In genomic region chr11:105419946-105420345, GRCm38 (mm10) we compare ENCODE assay signal across 29 mouse cellular contexts. TPM values are rescaled to one million over a fixed set of nuclear protein-coding genes. Genes with fewer than 3 reads are reported as not detected.
A peak's percentile ranks its signal among the peaks of the same experiment; 100 is the strongest.
DNase-seq lines count a peak whose midpoint lies in the region; TF ChIP-seq lines count a peak whose summit lies in the region.
"Had no signal": no experiment of that assay in that cellular context is flagged by ENCODE, and none has a peak within 500 bp of the region (broad histone marks: within the 10 kb centered on the region; RNA-seq: fewer than 3 reads in every experiment).

No protein-coding gene starts in this region.

- H3K4me1 ChIP-seq in bone marrow macrophage, adult 2 months (ENCODE audit: control insufficient read depth, insufficient read depth, low read length) = peaks cover 29% of the 10 kb centered on the region
- peaks cover 9% of the 10 kb centered on the region; the same call in 1 of the 2 replicates for H3K4me1 ChIP-seq in embryonic facial prominence, embryonic 10.5 days
- H3K4me1 ChIP-seq: embryonic facial prominence, embryonic 15.5 days; forebrain, embryonic 12.5 days; hindbrain, embryonic 13.5 days; midbrain, embryonic 13.5 days had no signal

- TF ChIP-seq CTCF in bone marrow macrophage, adult 2 months (IDR thresholded peaks at IDR 0.05; ENCODE audit: low read depth, low read length) = no peak

- no peaks in the 10 kb centered on the region for H3K9me3 ChIP-seq in embryonic facial prominence, embryonic 10.5 days
- H3K9me3 ChIP-seq: embryonic facial prominence, embryonic 15.5 days; forebrain, embryonic 12.5 days; heart, embryonic 12.5 days; hindbrain, embryonic 13.5 days; liver, embryonic 12.5 days; midbrain, embryonic 13.5 days had no signal

- WGBS in embryonic facial prominence, embryonic 10.5 days = 91% methylated on average over 7 of the region's 7 CpGs

- H3K36me3 ChIP-seq in embryonic facial prominence, embryonic 10.5 days (replicated peaks) = no peaks in the 10 kb centered on the region
- H3K36me3 ChIP-seq: embryonic facial prominence, embryonic 15.5 days; forebrain, embryonic 12.5 days; heart, embryonic 12.5 days; hindbrain, embryonic 13.5 days; liver, embryonic 12.5 days; midbrain, embryonic 13.5 days had no signal

- peak overlapping the region; percentile 76; the same call in 1 of the 2 replicates for H3K27ac ChIP-seq in bone marrow macrophage, adult 2 months (ENCODE audit: insufficient read depth, low read depth, low read length)
- H3K27ac ChIP-seq in embryonic facial prominence, embryonic 10.5 days (replicated peaks) = no peak overlapping the region
- H3K27ac ChIP-seq: embryonic facial prominence, embryonic 15.5 days; forebrain, embryonic 12.5 days; gastrocnemius, adult 2 months; hindbrain, embryonic 13.5 days; liver, embryonic 12.5 days; midbrain, embryonic 13.5 days had no signal

- H3K27me3 ChIP-seq in embryonic facial prominence, embryonic 10.5 days (replicated peaks; ENCODE audit: low read depth, poor library complexity, severe bottlenecking) = no peaks in the 10 kb centered on the region
- H3K27me3 ChIP-seq: embryonic facial prominence, embryonic 15.5 days; forebrain, embryonic 12.5 days; heart, embryonic 12.5 days; hindbrain, embryonic 13.5 days; midbrain, embryonic 13.5 days had no signal

- no peak for TF ChIP-seq POLR2A in bone marrow macrophage, adult 2 months (IDR thresholded peaks at IDR 0.05; ENCODE audit: borderline replicate concordance, low read depth, low read length)

- H3K4me3 ChIP-seq in bone marrow macrophage, adult 2 months (ENCODE audit: insufficient read depth, low read length) = no peak overlapping the region
- no peak overlapping the region for H3K4me3 ChIP-seq in embryonic facial prominence, embryonic 10.5 days
- H3K4me3 ChIP-seq: embryonic facial prominence, embryonic 15.5 days; forebrain, embryonic 12.5 days; gastrocnemius, adult 2 months; heart, embryonic 12.5 days; hindbrain, embryonic 13.5 days; liver, embryonic 12.5 days; midbrain, embryonic 13.5 days had no signal

- DNase-seq in left cerebral cortex, adult 9 months (ENCODE audit: low spot score in 2 of 2) = peak; percentile 25 to 39
- no peak for DNase-seq in left cerebral cortex, adult 11 months (ENCODE audit: low spot score)
- peak; percentile 33 to 55 for DNase-seq in frontal cortex, postnatal 36 days (ENCODE audit: low spot score in 2 of 2)
- peak; percentile 53 for DNase-seq in telencephalon, adult 2 months (ENCODE audit: low read depth, low spot score)
- DNase-seq in yolk sac, embryonic 10.5 days (ENCODE audit: low spot score) = no peak
- no peak for DNase-seq in embryonic facial prominence, embryonic 10.5 days (ENCODE audit: low spot score)
- DNase-seq: adrenal gland, postnatal 25 days; B cell, adult 2 months; cerebellum, adult 2 months; cerebellum, postnatal 14 days; forebrain, postnatal 0 days; gastrocnemius, adult 2 months; gastrocnemius, postnatal 36 days; heart, postnatal 4 days; kidney, adult 8-10 months; kidney, postnatal 10 days; liver, postnatal 0 days; thymus, postnatal 36 days had no signal

RNA-seq across cellular contexts. Expression of gene March10, which starts 36.6 kb away (rescaled TPM):
- polyA plus RNA-seq in bone marrow macrophage, adult 2 months (2012; ENCODE audit: insufficient read depth, insufficient read length, missing spikeins) = not detected in 2 replicates
- polyA plus RNA-seq in embryonic facial prominence, embryonic 10.5 days (2016; fragmentation: Nextera tagmentation; extraction: Ambion mirVana) = 0.06 and 0.16 TPM in 2 replicates
- polyA plus RNA-seq: forebrain, embryonic 12.5 days; heart, postnatal 0 days; large intestine, adult 2 months; liver, embryonic 12.5 days; liver, postnatal 0 days; small intestine, adult 2 months; stomach, embryonic 14.5 days had no signal

Comparison
In these comparisons a context has a peak if more than half of its experiments do, and no peak if none do; other contexts are left out.
1. DNase-seq: peak in left cerebral cortex, adult 9 months (2 of 2), frontal cortex, postnatal 36 days (2 of 2) and telencephalon, adult 2 months (single experiment); none in left cerebral cortex, adult 11 months (single experiment), yolk sac, embryonic 10.5 days (single experiment) and embryonic facial prominence, embryonic 10.5 days (single experiment).